Mouse (Mus musculus) embryo, embryonic 9.5 days (tissue): Measurements from ENCODE around the gene Cacna2d3.

Experiments
- DNase-seq: peaks from one replicate; pipeline ENCODE4 v3.0.0-alpha.2; 2017; ENCODE audit errors: extremely low spot score

Gene Cacna2d3

DNA sequence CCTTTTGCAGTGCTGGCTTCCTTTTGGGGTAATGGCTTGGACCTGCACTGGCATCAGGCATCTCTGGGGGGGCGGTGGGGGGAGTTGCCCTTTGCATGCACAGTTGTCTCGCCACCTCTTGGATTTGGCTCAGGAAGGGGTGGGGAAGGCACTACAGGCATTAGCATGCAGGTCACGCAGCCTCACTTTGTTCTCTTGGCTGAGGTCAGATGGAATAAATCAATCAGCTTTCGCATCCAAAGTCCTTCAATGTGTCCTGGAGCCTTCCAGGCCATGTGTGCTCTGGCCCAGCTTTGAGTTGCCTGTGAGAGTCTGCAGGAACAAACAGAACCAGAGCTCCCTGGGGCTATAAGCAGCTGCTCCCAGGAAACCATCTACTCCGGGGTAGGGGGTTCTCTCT lies 705.8 kb downstream of the Cacna2d3 start:
- DNase-seq: peak; percentile 58

DNA sequence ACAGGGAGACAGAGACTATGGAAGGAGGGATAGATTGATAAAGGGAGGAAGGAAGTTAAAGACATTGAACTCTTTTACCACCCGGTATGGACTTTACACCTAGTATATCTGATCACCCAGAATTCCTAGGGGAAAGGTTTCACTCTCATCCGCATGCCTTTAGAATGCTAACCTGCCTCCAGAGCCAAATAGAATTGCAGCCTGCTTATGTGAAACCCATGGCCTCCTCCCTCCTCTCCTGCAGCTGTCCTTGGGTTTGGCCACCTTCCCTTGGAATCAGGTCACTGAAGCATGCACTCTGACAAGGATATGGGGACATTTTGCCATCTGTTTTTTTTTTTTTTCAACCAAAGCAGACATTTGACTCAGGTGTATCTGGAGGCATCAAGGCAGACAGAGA lies 707.0 kb downstream of the Cacna2d3 start:
- no peak for DNase-seq

- DNase-seq: no peak
These were observed 708.5 kb downstream of the Cacna2d3 start for GRCm38 (mm10) chr14:29013161-29013560.

GRCm38 (mm10) chr14:29009644-29010043 lies 712.0 kb downstream of the Cacna2d3 start:
- no peak for DNase-seq

DNA sequence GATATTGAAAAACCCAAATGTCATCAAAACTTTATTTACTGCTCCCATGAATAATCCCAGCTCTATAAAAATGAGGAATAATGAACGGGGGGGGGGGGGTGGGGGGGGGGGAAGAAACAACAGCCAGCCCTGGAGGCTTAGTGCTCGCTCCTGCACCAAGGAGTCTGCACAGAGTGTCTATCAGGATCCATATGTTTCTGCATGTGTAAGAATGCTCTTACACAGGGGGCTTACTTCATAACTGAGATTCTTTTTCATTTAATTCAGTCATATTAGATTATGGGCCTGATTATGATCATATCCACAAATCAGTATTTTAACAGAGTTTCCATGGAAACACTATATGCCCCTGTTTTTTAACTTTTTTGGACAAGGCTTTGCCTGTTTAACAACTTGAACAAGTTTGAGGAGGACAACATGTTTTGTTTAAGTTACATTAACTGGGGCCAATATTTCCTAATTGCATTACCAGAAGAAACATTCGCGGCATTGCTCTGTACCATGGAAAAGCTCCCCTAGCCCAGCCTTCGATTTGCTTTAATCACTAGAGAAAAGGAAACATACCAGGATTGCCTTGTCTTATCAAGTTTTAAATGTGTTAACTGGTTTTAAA lies 716.3 kb downstream of the Cacna2d3 start:
- no peak for DNase-seq

- no peak for DNase-seq
These were observed 725.1 kb downstream of the Cacna2d3 start for GRCm38 (mm10) chr14:28996569-28996968.

DNA sequence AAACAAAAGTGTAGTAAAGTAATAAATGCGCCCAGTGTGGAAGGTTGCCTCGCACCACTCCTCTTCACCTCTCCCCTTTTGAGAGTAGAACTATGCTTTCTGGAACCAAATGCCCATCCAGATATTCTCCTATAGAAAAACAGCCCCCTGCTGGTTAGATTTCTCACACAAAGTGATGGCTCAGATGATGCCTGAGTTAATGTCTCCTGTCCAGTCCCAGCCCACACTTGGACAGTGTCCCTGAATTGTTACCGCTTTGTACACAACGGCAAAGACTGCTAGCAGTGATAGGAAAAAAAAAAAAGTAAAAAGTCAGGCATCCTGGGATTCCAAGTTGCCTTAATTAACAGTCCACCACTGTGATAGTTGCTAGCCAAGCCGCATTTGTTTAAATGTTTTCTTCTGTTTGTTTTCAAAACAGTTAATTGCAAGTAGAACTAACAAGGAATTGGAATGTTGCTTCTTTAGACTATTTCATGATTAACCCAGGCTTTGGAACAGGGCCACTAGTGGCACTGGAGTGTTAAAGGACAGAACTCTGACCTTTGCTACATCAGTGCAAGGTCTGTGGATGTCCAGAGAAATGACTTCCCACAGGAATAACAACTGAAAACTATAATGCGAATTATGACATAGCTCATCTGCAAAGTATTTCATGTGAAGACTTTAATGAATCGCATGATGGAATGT lies 733.3 kb downstream of the Cacna2d3 start:
- DNase-seq: no peak

- no peak for DNase-seq
These were observed 737.4 kb downstream of the Cacna2d3 start for GRCm38 (mm10) chr14:28984276-28984675.

DNA sequence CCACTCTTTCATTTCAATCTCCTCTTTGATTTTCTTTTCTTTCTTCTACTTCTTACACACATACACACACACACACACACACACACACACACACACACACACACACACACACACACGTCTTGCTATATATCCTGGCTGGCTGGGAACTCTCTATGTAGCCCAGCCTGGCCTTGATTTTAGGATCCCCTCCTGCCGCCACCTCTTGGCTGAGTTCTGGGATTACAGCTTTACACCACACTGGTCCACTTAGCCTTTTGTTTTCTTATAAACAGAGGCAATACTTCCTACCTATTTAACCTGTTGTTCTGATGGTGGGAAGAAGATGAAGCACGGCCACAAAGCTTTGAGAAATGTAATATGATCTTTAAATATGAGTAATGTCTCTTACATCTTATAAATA lies 741.2 kb downstream of the Cacna2d3 start:
- peak; percentile 45 for DNase-seq

DNA sequence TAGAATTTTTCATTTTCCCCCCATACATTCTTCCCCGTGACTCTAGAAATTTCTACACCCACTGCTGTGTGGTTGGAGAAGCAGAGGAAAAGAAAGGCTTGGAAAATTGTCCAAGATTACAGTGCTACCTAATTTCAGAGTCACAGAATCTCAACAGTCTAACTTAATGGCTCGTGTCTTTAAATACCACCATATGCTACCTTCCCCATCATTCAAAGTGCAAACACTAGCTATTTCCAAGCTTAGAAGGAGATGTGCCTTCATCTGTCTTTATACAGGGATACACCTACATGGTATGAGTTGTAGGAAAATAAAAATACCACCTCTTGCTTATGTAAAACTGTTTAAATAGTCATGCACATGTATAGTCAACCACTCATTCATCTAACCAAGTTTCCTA lies 742.4 kb downstream of the Cacna2d3 start:
- DNase-seq: no peak

GRCm38 (mm10) chr14:28972620-28973019 lies 749.0 kb downstream of the Cacna2d3 start:
- no peak for DNase-seq

GRCm38 (mm10) chr14:28969247-28969646 lies 752.4 kb downstream of the Cacna2d3 start:
- no peak for DNase-seq

DNA sequence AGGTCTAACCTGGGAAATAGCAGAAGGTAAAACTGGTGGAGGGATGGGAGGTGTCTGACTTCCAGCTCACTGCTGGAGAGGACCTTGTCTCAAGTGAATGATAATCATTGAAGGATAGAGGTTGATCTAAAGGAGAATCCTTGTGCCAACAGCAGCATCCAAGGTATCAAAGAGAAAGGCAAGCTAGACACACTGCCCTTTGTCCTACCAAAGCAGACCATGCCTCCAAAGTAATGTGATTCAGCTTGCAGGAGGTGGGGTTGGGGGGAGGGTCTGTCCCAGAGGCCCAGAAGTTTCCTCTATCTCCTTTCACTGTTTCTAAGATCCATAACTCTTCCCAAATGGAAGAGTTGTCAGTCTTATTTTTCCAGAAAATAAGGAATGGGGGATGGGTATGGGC lies 754.8 kb downstream of the Cacna2d3 start:
- DNase-seq: no peak

GRCm38 (mm10) chr14:28961379-28961778 lies 760.3 kb downstream of the Cacna2d3 start:
- no peak for DNase-seq

GRCm38 (mm10) chr14:28959042-28959441 lies 762.6 kb downstream of the Cacna2d3 start:
- DNase-seq: no peak

DNA sequence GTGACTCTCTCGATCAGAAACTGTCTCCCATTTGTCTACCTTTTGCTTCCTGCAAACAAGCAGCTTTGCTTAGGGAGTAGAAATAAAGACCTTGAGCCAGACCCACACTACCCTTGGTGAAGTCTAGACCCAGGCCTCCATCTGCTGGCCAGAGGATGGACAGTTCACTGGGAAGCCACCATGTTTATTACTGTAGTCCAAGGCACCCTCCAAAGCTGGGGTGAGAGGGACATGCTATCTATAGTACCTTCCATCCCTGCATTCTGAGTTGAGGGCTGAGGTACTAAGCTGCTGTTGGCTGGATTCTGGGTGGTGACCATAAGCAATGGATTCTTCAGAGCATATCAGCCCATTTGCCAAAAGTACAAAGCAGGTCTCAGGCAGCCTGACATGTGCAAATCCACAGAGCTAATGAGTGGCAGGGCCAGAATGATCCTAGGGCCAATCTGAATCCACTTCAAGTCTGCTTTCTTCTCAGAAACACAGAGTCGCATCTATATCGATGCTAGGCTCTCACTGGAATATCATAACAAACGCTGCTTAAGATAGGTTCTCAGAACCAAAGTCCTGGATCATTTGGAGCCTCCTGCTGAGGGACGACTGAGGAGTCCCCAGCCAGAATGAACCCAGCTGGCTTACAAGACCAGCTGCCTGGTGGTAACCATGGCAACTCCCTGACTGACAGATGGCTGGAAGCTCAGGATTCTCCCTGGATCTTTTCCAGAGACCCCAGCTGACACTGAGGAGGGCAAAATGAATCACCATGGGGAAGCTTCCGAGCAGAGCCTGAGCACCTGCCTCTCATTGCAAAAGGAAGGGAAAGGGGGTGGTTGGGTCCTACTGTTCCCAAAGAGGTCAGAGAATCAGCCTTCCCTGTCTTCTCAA lies 763.3 kb downstream of the Cacna2d3 start:
- DNase-seq: peak; percentile 76

DNA sequence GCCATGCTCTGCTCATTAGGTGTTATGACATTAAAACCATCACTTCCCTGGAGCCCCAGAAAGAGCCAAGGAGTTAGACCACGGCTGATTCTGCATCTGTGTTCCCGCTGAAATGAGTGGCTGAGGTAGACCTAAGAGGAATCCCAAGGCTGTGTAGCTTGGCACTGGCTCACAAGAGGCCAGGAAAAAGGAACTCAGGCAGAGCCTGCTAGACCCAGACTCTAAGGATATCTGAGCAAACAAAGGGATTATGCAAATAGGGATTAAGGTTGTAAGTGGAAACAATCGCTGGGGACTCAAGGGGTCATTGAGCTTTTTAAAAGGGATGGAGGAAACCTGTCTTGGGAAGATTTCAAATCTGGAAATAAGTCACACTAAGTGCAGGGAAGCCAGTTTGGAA lies 766.5 kb downstream of the Cacna2d3 start:
- DNase-seq: no peak

- DNase-seq: no peak
These were observed 767.1 kb downstream of the Cacna2d3 start for GRCm38 (mm10) chr14:28954588-28954987.

DNA sequence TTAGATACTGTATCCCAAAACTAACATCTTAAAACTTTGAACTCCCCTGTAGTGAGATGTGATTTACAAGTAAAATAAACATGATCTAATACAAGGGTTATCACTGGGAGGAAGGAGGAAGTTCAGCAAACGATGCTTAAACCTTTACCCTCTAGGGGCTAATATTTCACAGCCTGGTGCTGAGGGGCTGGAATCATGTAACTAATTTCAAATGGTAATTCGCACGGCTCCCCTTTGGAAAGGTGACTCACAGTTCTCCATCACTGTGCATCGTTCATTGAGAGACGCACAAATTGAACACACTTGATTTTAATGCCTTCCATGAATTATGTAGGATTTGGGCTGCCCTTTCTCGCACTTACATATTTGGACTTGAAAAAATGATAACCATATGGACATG lies 767.6 kb downstream of the Cacna2d3 start:
- DNase-seq: no peak

GRCm38 (mm10) chr14:28953409-28953808 lies 768.3 kb downstream of the Cacna2d3 start:
- DNase-seq: no peak

DNA sequence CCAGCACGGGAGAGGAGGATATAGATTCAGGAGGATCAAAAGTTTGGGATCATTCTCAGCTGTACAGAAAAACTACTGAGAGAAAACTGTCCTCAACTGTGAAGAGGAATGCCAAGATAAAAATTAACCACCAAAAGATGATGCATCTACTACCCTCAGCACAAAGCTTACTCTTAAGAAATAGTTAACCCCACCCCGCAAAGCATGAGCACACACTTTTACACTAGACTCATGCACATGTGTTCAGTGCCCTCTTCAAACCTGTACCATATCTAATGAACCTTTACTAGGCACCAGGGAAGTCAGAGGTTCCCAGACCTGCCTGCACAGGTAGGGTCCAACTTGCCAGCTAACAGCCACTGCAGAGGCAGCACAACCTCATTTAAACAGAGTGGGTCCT lies 771.2 kb downstream of the Cacna2d3 start:
- DNase-seq: no peak

DNA sequence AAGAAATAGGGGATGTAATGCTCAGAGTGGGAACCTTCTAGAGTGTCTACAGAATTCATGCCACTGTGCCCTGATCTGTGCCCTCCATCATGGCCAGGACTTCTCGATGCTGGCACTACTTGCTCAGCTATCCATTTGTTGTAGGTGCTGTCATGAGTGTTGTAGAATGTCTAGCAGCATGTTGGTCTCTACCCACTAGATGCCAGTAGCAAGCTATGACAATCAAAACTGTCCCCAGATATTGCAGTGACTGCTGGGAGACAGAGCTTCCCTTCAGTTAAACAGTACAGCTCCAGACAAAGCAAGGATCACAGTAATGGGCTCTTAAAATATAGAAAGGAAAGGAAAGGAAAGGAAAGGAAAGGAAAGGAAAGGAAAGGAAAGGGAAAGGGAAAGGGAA lies 771.9 kb downstream of the Cacna2d3 start:
- no peak for DNase-seq
